Mouse (Mus musculus) lung, postnatal 25 days (tissue): ENCODE data around the gene Tln2.
A peak's percentile ranks its signal among the peaks of the same experiment; 100 is the strongest.

ENCODE experiments used
- DNase-seq: peaks from one replicate; pipeline ENCODE4 v3.0.0; 2022; ENCODE audit warnings: low spot score

Tln2 gene

DNA sequence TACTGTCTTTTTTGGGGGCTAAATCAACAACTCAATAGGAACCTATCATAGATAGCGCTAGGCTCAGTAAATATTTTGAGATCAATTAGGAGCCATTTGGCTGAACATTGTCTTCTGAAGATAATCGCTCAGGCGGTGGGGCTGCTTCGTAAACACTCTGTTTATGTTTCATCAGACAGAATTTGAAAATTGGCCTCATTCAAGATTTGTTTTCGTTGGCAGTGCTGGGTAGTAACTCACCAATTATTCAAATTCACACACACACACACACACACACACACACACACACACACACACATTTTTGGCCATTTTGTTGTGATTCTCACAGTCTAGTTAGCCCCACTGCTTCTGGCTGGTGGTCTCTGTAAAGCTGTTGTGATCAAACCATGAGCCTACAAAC, 12.9 kb downstream of the Tln2 start:
- no peak for DNase-seq

DNA sequence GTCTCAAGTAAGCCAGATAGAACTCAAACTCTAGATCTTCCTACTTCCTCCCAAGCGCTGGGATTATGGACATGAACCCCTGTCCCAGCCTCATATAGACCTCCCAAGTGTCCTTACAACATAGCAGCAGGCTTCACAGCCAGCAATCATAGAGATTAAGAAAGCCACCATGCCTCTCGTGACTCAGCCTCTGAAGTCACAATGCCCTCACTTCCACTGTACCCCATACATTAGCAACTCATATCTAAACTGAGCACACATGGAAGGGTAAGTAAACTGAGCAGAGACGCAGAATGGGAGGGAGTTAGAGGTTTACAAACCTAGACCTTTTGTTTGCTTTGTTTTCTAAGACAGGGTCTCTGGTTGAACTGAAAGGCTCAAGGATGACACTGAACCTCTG, 13.7 kb downstream of the Tln2 start:
- DNase-seq = no peak

DNA sequence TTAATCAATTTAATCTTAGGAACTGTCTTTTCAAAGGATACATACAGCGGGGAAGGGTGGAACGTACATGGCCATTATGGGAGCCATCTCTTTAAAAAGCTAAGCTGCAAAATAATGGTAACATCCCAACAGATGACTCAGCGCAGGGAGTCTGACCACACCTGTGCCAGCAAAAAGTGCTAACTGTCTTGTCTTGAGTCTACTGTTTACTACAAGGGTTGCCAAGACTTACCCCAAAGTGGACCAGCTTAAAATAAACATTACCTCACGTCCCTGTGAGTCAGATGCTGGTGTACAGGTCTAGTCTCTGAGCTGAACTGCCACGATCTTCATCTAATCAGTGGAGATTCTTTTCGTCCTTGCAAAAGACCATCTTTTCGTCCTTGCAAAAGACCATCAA, 14.7 kb downstream of the Tln2 start:
- peak; percentile 11 for DNase-seq

DNA sequence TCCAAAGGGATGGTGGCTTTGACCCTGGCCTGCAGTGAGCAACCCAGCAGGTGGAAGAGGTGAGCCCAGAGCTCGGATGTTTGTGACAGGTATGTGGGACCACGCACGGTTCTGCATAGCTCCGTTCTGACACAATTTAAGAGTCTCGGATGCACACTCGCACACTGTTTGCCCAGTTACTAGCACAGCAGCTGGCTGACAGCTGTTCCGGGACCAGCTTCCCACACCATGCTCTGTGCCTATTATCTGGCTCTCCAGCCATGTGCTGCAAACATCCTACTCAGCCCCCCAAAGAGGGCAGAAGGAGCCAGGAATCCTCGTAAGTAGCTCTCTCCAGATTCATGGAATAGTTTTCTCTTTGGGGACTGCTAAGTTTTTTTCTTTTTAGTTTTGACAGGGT, 17.6 kb downstream of the Tln2 start:
- DNase-seq = no peak

DNA sequence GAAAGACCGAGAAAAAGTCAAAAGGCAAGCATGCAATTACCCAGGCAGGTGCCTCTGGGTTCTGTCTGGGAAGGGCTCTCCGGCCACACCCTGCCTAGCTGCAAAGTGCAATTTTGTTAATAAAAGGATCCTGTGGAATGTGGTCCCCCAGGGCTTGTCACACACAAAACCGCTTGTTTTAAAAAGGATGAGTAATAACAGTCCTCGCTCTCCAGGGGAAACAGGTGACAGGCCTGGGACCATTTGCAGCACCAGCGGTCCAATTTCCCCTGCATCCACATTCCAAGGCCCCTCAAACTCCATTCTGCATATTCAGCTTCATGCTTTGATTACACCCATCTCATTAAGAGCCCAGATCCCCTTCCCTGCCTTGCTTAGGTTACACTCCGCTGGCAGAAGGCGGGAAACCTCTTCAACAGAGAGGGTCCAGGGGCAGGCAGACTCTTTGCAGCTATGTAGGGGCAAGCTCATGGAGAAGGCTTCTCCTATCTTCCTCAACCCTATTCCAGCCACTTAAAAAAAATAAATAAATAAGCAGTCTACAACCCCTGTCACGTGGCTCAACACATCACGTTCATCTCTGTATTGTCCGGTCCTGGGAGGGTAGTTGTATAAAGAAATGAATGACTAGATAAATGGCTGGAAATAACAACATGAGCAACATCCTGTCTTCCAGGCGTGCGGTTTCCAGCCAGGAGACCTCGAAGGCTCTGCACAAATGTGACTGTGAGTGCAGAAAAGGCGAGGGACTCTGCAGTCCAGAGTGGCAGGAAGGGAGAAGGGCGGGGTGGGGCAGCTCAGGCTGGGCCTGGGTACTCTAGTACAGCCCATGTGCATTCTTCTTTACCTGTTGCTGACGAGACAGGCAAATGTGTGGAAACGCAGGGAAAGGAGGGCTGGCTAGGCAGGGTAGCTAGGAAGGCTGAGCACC, 19.5 kb downstream of the Tln2 start:
- DNase-seq = no peak

DNA sequence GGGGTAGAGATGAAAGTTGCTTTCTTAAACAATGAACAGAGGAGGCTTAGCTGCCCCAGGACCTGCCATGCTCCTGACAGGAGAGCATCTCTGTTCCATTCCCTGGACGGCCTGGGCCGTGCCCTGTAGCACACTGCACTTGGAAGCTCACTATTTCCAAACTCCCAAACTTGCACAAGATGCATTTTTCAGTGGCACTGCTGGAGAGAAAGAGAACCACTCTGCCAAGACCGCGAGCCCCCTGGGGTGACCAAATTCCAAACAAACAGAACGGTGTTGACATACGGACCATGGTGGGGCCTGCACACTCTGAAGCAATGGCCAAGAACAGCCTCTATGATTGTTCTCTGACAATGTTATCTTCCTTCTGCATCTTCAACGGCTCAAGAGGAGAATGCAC, 25.1 kb downstream of the Tln2 start:
- no peak for DNase-seq

DNA sequence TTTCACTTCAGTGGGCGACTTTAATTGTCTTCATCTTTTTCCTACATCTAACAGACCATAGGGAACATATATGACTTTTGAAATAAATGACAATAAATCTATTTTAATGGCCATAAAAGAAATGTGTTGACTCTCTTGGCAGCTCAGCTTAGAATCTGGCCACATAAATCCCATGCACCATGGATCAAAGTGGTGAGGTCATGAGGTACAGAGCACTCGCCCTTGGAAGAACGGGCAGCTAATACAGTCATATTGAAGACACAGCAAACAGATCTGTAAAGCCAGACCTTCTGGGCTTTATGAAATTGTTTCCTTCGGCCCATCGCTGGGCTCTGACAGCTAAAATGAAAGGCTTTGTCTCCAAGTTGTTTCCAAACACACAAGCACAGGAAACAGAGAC, 26.2 kb downstream of the Tln2 start:
- no peak for DNase-seq

DNA sequence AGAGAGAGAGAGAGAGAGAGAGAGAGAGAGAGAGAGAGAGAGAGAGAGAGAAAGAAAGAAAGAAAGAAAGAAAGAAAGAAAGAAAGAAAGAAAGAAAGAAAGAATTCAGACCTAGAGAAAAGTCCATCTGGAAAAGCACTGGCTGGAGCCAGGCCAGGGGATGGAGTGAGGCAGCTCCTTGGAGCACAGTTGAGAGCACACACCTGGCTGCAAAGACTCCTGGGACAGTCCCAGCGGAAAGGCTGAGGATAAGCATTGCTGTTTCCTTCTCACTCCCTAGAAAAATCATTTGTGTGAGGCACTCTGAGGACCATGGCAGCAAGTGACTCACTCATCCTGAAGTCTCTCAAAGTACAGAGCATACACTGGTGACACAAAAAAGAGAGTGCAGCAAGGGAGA, 26.9 kb downstream of the Tln2 start:
- DNase-seq = no peak

DNA sequence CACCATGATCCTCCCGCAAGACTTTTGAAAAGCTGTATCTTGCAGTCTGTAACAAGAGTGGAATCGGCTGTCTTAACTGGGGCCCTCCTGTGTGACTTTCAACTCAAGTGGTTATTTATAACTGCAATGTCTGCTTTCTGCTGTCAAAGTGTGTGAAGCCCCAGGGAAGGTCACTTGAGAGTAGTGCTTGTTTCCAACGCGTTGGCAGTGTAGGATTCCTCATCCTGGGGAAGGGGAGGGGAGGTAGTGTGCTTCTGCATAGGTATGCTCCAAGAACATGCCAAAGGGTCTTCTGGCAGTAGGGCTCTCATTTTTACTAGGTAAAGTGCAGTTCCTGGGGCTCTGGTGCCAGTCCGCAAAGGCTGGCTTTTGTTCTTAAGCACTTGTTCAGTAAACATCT, 29.9 kb downstream of the Tln2 start:
- no peak for DNase-seq

DNA sequence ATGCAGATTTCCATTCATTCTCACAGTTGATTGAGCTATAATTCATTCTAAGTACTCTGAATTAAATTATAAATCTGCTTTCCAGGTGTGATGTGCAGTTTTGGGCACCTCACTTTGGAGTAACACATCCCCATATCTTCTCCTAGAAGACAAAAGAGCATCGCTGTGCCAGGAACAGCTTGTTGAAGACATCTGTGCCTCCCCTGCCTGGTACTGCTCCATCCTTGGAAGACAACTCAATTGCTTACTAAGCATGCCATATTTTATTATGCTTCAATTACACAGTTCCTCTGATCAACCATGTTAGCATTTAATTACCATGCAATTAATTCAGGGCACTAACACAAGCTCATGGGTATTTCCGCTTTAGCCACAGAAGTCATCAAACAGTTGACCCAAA, 31.8 kb downstream of the Tln2 start:
- DNase-seq = no peak

DNA sequence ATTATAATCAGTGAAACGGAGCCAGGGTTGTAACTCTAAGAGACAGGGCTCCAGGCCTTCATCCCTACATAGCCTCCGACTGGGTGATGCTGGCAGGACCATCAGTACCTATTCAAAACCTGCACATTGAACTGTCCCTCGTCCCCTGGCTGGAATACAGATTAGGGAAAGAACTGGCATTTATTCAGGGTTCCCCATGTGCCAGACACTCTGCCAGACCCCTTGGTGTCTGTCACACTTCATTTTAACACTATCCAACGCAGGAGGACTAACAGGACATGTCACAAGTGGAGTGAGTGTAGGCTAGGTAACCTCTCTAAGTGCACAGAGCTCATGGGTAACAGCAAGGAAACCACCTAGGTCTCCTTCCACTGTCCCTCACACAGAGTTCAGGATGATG, 37.8 kb downstream of the Tln2 start:
- no peak for DNase-seq

DNA sequence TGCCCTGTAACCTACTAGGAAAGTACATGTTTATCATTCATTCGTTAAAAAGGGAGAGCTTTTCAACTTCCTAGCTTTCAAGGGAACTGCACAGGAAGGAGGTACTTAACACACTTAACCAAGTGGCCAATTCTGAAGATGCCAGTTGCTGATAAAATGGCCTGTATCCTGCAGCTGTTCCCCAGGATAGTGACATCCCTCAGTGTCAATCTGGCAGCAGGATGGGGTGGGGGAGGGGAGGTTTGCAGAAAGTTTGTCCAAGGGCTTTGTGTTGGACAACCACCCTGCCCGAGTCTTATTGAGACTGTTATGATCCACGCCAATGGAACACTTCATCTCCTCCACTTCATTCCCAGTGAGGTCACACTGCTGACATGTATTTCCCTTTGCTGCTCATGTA, 50.0 kb downstream of the Tln2 start:
- DNase-seq = no peak

DNA sequence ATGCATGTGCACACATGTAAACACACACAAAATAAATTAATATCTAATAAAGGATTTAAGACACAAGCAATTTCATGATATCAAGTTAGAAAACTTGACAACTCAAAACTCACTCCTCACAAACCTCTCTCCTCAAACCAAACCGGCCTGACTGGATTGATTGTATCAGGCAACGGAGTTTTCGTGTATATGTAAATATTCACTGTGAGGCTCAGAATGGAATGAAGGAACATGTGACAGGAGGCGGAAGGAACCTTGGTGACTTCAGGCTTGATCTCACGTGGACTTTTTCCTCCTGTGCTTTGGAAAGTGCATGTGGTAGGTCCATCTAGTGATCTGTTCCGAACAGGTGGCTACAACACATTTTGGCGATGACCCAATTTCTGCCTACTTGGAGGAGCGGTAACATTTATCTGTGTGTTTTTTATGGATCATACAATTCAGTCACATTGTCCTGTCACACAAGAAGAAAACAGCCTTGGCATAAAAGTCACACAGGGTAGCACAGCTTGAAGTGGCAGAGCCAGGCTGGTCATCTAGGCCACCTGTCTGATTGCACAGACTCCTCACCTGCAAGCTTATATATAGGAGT, 54.7 kb downstream of the Tln2 start:
- peak; percentile 11 for DNase-seq

DNA sequence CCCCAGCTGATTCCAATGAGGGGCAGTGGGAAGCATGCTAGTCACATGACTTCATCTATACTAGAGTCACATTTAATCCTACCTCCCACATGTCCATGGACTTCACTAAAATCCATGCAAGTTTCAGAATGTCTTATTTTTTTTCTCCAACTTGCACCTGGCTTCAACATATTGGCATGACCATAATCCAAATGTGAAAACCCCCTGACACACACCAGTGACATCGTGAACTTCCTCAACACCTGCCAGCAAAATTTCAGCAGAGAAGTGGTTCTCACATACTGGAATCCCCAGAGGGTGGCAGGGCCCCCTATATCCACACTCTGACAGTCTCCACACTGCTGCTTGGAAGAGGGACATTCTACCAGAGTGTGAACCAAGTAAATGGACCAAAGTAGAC, 57.7 kb downstream of the Tln2 start:
- no peak for DNase-seq

DNA sequence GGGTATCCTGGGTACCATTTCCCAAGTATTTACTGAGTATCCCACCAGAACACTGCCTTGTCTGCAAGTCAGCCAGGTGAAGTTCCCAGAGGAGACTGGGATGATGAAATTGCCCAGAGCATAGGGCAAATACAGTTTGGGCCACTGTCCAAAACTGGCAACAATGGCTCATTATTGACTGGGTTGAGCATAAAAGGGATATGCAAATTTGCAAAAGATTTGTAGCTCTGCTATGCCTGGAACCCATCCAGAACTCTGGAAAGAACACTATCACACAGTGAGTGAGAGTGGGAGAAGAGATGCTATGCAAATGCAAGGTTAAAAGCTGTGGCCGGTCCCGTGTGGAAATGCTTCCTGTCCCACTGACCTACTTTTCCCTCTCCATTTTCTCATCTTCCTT, 63.1 kb downstream of the Tln2 start:
- peak; percentile 5 for DNase-seq

DNA sequence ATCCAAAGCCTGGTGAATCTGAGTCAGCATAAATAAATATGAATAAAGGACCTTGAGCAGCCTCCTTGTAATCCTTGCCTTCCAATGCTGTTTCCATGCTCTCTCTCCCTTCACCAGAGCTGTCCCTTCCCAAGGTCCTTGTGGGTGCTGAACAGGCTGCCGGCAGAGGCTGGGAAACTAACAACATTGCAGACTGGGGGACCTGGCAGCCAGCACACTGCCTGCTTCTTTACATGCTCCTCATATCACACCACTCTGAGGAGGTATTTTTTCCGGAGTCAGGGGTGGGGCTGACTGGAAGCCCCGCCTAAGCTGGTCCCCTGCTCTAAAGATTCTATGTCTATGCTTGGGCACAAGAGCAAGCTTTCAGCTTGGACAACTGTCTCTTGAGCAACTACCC, 64.2 kb downstream of the Tln2 start:
- DNase-seq = no peak

DNA sequence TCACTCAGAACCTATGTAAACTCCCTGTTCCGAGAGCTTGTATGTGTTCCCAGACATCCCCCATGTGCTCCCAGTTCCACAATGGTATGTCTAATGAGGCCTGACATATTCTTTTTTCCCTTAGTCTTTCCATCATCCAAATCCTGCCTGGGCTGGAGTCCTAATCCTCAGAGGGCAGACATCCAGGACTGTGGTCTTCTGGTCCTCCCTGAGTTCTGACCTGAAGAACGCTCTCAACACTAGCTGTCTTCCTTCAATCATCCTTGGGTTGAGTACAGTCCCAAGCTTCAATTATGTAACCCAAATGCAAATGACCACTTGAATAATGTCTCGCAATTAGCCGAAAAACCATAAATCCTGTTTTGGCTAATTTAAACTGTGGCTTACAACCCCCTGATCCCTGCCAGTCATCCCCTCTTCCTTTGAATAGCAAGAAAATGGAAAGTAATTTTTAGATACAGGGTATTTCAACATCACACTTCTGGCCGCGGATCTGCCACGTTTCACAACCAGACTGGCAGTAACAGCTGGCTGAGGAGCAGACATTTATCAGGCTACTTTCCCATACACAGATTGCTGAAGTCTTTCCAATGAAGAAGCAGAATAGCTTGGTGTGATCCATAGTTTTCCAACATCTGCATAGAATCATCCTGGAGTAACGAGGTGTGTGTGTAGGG, 65.5 kb downstream of the Tln2 start:
- DNase-seq = peak; percentile 20

DNA sequence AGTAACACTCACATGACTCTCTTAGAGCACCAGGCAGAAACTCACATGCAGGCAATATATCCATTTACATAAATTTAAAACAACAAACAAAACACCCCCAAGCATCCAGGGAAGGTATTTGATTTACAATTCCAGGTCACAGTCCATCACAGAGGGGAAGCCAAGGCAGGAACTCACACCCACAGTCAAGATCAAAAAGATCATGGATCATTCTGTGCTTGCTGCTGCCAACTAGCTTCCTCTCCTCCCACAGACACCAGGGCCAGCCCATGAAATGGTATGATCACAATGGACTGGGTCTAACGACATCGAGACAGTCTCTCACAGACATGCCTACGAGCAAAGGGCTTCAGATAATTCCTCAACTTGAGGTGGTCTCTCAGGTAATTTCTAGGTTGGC, 70.1 kb downstream of the Tln2 start:
- DNase-seq = peak; percentile 14

DNA sequence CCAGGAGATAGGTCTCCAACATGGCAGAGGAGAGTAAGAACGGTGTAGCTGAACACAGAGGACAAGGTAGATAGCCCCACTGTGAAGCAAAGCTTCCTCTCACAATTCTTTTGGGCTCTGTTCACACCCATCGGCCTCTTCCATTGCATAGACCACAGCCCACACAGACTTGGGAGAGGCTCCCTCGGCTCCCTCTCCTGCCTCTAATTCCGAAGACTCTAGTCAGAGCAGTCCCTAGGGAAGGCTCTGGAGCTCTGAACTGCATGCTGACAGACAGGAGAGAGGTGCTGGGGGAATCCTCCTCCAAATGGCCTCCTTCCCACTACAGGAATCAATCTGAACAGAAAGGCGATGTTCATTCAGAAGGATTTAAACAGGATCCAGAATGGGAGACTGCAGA, 72.9 kb downstream of the Tln2 start:
- DNase-seq = no peak

DNA sequence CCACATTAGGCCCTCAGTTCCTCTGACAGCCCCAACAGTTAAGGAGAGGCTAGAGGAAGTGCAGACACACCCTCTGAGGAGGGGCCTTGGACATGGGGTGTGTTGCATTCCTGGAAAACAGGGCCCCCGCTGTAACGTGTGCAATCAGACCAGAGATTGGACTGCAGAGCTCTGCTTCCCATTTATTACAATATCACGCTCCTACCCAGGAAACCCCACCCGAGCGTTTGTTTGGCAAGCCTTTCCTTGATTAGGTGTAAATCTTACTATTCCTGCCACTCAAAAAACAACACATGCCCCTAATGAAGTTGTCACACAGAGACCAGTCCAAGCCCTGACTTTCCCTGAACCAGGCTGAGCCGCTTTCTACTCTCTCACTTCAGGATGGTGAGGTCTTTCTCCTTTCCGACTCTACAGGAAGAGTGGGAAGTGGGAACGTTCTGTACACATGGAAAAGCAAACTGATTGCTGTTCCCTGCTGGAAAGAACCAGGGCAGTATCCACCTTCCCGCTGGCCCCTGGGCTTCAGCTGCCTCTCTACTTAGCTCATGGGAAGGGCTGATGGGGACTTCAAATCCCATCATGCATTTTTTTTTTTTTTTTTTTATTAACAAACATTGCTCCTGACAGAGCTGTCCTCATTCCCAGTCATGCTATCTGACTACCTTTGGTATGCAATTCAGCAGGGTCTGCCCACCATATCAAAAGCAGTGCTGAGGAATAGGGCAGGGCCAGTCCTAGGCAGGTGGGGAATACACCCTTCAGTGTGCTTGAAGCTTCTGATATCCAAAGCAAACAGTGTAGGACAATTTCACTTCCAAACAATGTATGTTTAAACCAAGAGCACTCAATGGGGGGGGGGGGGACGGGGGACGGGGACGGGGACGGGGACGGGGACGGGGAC, 74.1 kb downstream of the Tln2 start:
- peak; percentile 53 for DNase-seq

DNA sequence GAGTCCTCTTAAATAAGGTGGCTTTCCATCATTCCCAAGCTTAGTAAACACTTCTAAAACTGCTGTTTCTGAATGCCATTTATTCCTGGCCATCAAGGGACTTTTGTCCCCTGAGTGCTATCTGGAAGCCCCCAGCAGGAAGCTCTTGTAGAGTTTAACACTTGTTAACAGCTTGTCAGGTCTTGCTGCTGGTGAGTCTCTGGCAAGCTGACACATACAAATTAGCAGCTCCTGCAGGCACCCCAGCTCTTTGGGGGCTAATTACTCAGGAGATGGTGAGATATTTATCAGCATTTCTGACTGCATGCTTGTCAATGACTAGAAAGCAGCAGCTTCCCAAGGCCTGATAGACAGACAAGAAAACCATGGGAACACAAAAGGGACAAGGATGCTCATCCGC, 77.2 kb downstream of the Tln2 start:
- no peak for DNase-seq

DNA sequence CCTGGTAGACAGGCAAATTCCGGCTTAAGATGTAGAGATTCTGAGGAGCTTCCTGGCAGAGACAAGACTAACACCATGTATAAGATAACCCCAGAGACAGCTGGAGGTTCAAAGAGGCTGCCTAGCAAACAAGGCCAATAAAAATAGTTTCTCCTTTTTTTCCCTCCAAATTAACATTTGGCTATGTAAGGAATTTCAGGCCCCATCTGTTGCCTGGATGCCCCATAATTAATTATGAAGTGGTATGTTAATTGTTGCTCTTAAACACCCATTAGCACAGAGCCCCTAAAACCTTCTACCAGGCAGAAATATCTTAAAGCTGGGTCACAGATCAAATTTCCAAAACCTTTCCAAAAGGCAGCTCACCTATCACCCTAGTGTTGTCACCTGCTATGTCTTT, 77.7 kb downstream of the Tln2 start:
- no peak for DNase-seq
